Mouse (Mus musculus): Measurements from ENCODE around the gene Capn1. TPM values are rescaled to one million over a fixed set of nuclear protein-coding genes. Genes with fewer than 3 reads are reported as not detected.
"Not testable (repeated sequence)": the region's sequence is repeated elsewhere in the genome, so short reads cannot be mapped to it uniquely, and the experiment has no call there.

The Capn1 gene
- polyA plus RNA-seq, 1 experiment from 2014 or later: 5.4 TPM

DNA sequence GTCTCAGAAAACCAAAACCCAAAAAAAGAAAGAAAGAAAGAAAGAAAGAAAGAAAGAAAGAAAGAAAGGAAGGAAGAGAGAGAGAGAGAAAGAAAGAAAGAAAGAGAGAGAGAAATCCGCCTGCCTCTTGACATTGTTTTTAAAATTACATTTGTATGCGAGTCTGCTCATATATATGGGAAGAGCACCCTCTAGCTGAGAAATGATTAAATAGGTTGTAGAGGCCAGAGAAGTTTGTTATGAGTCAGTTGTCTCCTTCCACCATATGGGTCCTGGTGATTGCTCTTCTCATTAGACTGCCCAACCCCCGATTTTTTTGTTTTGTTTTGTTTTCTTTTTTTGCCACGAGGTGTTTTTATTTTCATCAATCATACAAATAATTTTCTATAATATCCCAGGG, 28.4 kb upstream of the Capn1 start:
- not testable (repeated sequence) for H3K9ac ChIP-seq; H3K27ac ChIP-seq; ATAC-seq (ENCODE audit: low FRiP score); H3K4me2 ChIP-seq (replicated peaks); H3K27me3 ChIP-seq (ENCODE audit: control insufficient read depth, insufficient read depth, low read length); H3K4me3 ChIP-seq (replicated peaks; ENCODE audit: low read length); H3K9me3 ChIP-seq (ENCODE audit: control insufficient read depth, low read length)
- 67% methylated on average over 4 of the region's 4 CpGs for WGBS
- peak; percentile 62 for DNase-seq (ENCODE audit: low spot score)
- H3K4me1 ChIP-seq (replicated peaks; ENCODE audit: control insufficient read depth, insufficient read depth, low read length): peaks cover 21% of the 10 kb centered on the region
- H3K36me3 ChIP-seq (replicated peaks; ENCODE audit: control insufficient read depth, insufficient read depth): peaks cover 12% of the 10 kb centered on the region

DNA sequence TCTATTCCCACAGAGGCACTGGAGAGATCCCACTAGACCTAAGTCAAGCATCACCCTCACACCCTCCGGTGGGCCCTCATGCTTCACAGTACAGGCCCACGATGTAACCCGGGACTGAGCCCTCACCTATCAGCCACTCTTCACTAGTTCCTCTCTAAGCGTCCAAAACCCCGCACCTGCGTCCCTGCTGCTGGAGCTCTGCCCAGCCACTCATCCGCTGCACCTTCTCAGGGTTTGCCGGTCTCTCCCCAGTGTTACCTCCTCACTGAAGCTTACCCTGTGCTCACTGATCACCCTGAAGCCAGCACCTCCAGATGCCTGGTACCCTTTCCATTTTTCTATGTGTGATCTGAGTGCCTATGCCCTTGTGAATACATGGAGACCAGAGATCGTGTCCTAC, 26.6 kb upstream of the Capn1 start:
- no peak for ATAC-seq (ENCODE audit: low FRiP score)

DNA sequence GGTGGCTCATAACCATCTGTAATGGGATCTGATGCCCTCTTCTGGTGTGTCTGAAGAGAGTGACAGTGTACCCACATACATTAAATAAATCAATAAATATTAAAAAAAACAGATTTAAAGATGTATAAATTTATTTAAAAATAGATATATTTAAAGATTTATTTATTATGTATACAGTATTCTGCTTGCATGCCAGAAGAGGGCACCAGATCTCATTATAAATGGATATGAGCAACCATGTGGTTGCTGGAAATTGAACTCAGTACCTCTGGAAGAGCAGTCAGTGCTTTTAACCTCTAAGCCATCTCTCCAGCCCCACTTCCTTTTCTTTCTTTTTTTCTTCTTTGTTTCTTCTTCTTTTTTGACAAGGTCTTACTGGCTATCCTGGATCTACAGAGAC, 24.3 kb upstream of the Capn1 start:
- DNase-seq (ENCODE audit: low spot score) (no peak), ATAC-seq (ENCODE audit: low FRiP score) (no peak)
- H3K9ac ChIP-seq: no peak overlapping the region
- no peak overlapping the region for H3K4me3 ChIP-seq (replicated peaks; ENCODE audit: low read length)
- no peak overlapping the region for H3K4me2 ChIP-seq (replicated peaks)
- no peaks in the 10 kb centered on the region for H3K27me3 ChIP-seq (ENCODE audit: control insufficient read depth, insufficient read depth, low read length)
- H3K36me3 ChIP-seq (replicated peaks; ENCODE audit: control insufficient read depth, insufficient read depth): no peaks in the 10 kb centered on the region
- no peak overlapping the region for H3K27ac ChIP-seq
- H3K9me3 ChIP-seq (ENCODE audit: control insufficient read depth, low read length): no peaks in the 10 kb centered on the region
- H3K4me1 ChIP-seq (replicated peaks; ENCODE audit: control insufficient read depth, insufficient read depth, low read length): peaks cover 2% of the 10 kb centered on the region

More for the DNA sequence above, 26.6 kb upstream of the Capn1 start:
- Histone ChIP-seq H3K27me3 (ENCODE audit: control insufficient read depth, insufficient read depth, low read length) (no peaks in the 10 kb centered on the region), H3K4me3 (replicated peaks; ENCODE audit: low read length) (no peak overlapping the region), H3K9ac (peak overlapping the region; percentile 24; the same call in 1 of the 2 replicates), H3K4me1 (replicated peaks; ENCODE audit: control insufficient read depth, insufficient read depth, low read length) (peaks cover 10% of the 10 kb centered on the region), H3K4me2 (replicated peaks) (no peak overlapping the region), H3K27ac (no peak overlapping the region), H3K9me3 (ENCODE audit: control insufficient read depth, low read length) (no peaks in the 10 kb centered on the region), H3K36me3 (replicated peaks; ENCODE audit: control insufficient read depth, insufficient read depth) (no peaks in the 10 kb centered on the region)
- 76% methylated on average over 9 of the region's 9 CpGs for WGBS
- no peak for DNase-seq (ENCODE audit: low spot score)

DNA sequence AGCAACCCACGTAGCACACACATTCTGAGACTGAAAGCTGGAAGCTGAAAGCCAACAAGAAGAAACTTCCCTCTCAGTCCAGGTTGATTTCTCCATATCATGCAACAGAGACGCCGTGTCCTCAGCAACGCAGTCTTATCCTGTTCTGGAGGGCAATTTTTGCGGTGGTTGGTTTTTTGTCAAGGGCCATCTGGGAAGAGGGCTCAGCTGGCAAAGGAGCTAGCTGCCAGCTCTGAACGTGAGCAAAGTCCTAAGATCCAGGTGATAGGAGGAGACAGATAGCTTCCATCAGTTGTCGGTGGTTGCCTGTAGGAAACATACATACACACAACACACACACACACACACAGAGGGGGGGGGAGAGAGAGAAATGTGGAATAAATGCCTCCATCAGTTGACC, 22.6 kb upstream of the Capn1 start:
- no peaks in the 10 kb centered on the region for H3K36me3 ChIP-seq (replicated peaks; ENCODE audit: control insufficient read depth, insufficient read depth)
- DNase-seq (ENCODE audit: low spot score) (no peak), ATAC-seq (ENCODE audit: low FRiP score) (no peak)
- no peak overlapping the region for H3K27ac ChIP-seq
- no peak overlapping the region for H3K9ac ChIP-seq
- no peaks in the 10 kb centered on the region for H3K27me3 ChIP-seq (ENCODE audit: control insufficient read depth, insufficient read depth, low read length)
- WGBS: 85% methylated on average over 7 of the region's 7 CpGs
- H3K9me3 ChIP-seq (ENCODE audit: control insufficient read depth, low read length): no peaks in the 10 kb centered on the region
- H3K4me1 ChIP-seq (replicated peaks; ENCODE audit: control insufficient read depth, insufficient read depth, low read length): no peaks in the 10 kb centered on the region
- H3K4me3 ChIP-seq (replicated peaks; ENCODE audit: low read length): no peak overlapping the region
- no peak overlapping the region for H3K4me2 ChIP-seq (replicated peaks)

DNA sequence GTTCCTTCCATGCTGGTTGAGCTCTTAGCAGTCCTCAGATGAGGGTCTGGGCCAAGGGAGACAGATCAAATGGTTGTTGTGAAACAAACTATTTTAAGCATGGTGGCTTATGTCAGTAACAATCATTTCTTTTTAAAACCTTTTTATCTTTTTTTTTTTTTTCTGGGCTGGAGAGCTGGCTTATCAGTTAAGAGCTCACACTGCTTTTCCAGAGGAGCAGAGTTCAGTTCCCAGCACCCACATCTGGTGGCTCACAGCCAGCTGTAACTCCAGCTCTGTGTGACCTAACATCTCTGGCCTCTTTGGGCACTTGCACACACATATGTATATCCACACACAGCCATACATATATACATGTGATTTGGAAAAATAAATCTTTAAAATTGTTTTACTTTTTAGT, 22.0 kb upstream of the Capn1 start:
- ATAC-seq (ENCODE audit: low FRiP score): no peak
- no peak overlapping the region for H3K9ac ChIP-seq
- no peaks in the 10 kb centered on the region for H3K36me3 ChIP-seq (replicated peaks; ENCODE audit: control insufficient read depth, insufficient read depth)
- no peaks in the 10 kb centered on the region for H3K9me3 ChIP-seq (ENCODE audit: control insufficient read depth, low read length)
- no peaks in the 10 kb centered on the region for H3K27me3 ChIP-seq (ENCODE audit: control insufficient read depth, insufficient read depth, low read length)
- H3K4me2 ChIP-seq (replicated peaks): no peak overlapping the region
- H3K4me1 ChIP-seq (replicated peaks; ENCODE audit: control insufficient read depth, insufficient read depth, low read length): no peaks in the 10 kb centered on the region
- DNase-seq (ENCODE audit: low spot score): no peak
- H3K27ac ChIP-seq: no peak overlapping the region
- no peak overlapping the region for H3K4me3 ChIP-seq (replicated peaks; ENCODE audit: low read length)

DNA sequence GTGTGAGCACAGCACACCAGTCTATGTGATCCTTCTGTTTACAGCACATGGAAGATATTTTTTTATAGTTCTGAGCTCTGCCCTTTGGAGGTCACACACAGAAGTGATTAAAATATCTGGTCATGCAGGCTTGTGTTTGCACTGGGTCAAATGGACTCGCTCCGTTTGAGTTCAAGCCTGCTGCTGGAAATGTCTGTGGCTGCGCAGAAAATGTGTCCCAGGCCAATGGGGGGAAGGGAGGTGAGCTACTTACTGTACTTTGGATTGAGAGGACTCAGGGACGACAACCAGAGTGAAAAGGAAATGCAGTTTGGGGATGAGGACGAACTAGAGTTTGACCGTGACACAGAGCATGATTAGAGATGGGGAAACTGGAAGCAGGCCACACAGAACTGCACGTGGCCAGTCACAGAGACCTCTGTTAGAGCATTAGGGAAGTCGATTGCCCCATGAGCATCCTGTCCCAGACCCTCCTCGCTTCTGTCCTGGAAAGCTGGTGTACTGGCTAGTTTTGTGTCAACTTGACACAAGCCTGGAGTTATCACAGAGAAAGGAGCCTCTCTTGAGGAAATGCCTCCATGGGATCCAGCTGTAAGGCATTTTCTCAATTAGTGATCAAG, 20.4 kb upstream of the Capn1 start:
- Histone ChIP-seq H3K4me1 (replicated peaks; ENCODE audit: control insufficient read depth, insufficient read depth, low read length) (no peaks in the 10 kb centered on the region), H3K27me3 (ENCODE audit: control insufficient read depth, insufficient read depth, low read length) (no peaks in the 10 kb centered on the region), H3K9ac (no peak overlapping the region), H3K36me3 (replicated peaks; ENCODE audit: control insufficient read depth, insufficient read depth) (no peaks in the 10 kb centered on the region), H3K4me3 (replicated peaks; ENCODE audit: low read length) (no peak overlapping the region), H3K4me2 (replicated peaks) (no peak overlapping the region), H3K9me3 (ENCODE audit: control insufficient read depth, low read length) (no peaks in the 10 kb centered on the region), H3K27ac (no peak overlapping the region)
- 79% methylated on average over 9 of the region's 9 CpGs for WGBS
- ATAC-seq (ENCODE audit: low FRiP score) (no peak), DNase-seq (ENCODE audit: low spot score) (no peak)

DNA sequence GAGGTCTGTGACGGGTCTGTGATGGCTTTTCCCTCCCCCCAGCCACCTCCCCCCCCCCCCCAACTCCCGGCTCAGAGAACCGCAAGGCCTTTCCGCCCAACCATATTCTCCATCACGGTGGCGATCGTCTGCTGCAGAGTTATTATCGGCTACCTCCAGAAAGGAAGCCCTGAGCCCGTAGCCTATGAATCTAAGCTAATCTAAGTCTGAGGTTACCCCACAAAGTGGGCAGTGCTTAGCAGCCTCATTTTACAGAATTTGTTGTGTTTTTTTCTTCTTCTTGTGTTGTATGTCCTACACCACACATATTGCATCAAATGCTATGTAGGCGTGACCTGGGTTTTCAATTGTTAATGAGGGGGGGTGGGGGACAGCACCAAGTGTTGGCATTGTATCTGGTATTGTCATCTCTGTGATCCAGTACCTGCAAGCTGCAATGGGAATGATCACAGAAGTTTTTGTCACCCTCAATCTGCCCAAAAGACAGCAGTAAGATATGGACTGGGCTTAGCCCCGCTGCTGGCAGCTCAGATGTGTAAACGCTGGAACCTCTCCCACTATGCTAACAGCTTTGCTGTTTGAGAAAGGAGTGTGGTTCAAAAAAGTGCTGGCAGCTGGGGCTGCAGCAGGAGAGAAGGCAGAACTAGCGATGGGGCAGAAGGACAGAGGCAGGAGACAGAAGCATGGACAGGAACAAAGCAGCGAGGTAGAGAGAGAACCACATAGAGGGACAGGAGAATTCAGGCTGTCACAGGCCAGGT, 15.0 kb upstream of the Capn1 start:
- no peak for ATAC-seq (ENCODE audit: low FRiP score)

DNA sequence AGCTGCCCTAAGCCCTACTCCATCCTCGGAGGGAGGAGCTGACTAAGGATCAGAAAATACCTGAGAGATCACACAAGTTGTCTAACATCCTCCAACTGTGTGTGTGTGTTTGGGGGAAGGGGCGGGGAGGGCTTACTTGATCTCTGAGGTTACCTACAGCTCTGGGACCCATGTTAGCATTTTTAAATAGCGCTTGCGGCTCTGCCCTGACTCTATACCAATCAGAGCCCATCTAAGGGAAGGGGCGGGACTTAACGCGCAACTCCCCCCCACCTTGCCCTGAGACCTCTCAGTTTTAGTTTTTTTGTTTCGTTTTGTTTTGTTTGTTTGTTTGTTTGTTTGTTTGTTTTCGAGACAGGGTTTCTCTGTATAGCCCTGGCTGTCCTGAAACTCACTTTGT, 13.7 kb upstream of the Capn1 start:
- H3K9ac ChIP-seq: no peak overlapping the region
- H3K4me3 ChIP-seq (replicated peaks; ENCODE audit: low read length): no peak overlapping the region
- H3K9me3 ChIP-seq (ENCODE audit: control insufficient read depth, low read length): no peaks in the 10 kb centered on the region
- H3K27ac ChIP-seq: no peak overlapping the region
- no peaks in the 10 kb centered on the region for H3K36me3 ChIP-seq (replicated peaks; ENCODE audit: control insufficient read depth, insufficient read depth)
- no peak overlapping the region for H3K4me2 ChIP-seq (replicated peaks)
- no peaks in the 10 kb centered on the region for H3K27me3 ChIP-seq (ENCODE audit: control insufficient read depth, insufficient read depth, low read length)
- no peaks in the 10 kb centered on the region for H3K4me1 ChIP-seq (replicated peaks; ENCODE audit: control insufficient read depth, insufficient read depth, low read length)
- DNase-seq (ENCODE audit: low spot score) (no peak), ATAC-seq (ENCODE audit: low FRiP score) (no peak)
- WGBS: 83% methylated on average over 9 of the region's 9 CpGs

More for the DNA sequence above, 15.0 kb upstream of the Capn1 start:
- Histone ChIP-seq H3K4me1 (replicated peaks; ENCODE audit: control insufficient read depth, insufficient read depth, low read length) (no peaks in the 10 kb centered on the region), H3K4me3 (replicated peaks; ENCODE audit: low read length) (no peak overlapping the region), H3K36me3 (replicated peaks; ENCODE audit: control insufficient read depth, insufficient read depth) (no peaks in the 10 kb centered on the region), H3K9me3 (ENCODE audit: control insufficient read depth, low read length) (no peaks in the 10 kb centered on the region), H3K9ac (no peak overlapping the region), H3K27ac (no peak overlapping the region), H3K27me3 (ENCODE audit: control insufficient read depth, insufficient read depth, low read length) (no peaks in the 10 kb centered on the region), H3K4me2 (replicated peaks) (no peak overlapping the region)
- WGBS: 74% methylated on average over 14 of the region's 14 CpGs
- no peak for DNase-seq (ENCODE audit: low spot score)

DNA sequence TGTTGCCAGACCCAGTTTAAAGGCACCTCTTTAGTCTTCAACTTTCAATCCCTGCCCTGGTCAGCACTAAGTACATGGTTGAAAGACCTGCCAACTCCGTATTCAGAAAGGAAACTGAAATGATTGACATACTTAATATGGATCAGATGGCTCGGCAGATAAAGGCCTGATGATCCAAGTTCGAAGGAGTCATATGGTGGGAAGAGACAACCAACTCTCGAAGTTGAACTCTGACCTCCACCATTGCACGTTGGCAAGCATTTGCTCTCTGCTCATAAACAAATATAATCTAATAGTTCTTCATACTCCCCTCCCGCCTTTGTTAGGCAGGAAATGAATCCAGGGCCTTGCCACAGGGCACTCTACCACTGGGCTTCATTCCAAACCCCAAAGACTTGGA, 13.3 kb upstream of the Capn1 start:
- H3K27ac ChIP-seq: no peak overlapping the region
- H3K36me3 ChIP-seq (replicated peaks; ENCODE audit: control insufficient read depth, insufficient read depth): no peaks in the 10 kb centered on the region
- DNase-seq (ENCODE audit: low spot score) (no peak), ATAC-seq (ENCODE audit: low FRiP score) (no peak)
- H3K4me2 ChIP-seq (replicated peaks): no peak overlapping the region
- H3K4me1 ChIP-seq (replicated peaks; ENCODE audit: control insufficient read depth, insufficient read depth, low read length): no peaks in the 10 kb centered on the region
- H3K9me3 ChIP-seq (ENCODE audit: control insufficient read depth, low read length): no peaks in the 10 kb centered on the region
- no peak overlapping the region for H3K9ac ChIP-seq
- no peak overlapping the region for H3K4me3 ChIP-seq (replicated peaks; ENCODE audit: low read length)
- WGBS: 83% methylated on average over 6 of the region's 6 CpGs
- no peaks in the 10 kb centered on the region for H3K27me3 ChIP-seq (ENCODE audit: control insufficient read depth, insufficient read depth, low read length)

Data from hindbrain, embryonic 14.5 days (tissue).